Mouse (Mus musculus): Measurements from ENCODE around the gene Cpa2.
A peak's percentile ranks its signal among the peaks of the same experiment; 100 is the strongest.

Gene Cpa2

GRCm38 (mm10) chr6:30576477-30577203 lies 35.3 kb downstream of the Cpa2 start:
- DNase-seq (ENCODE audit: low read depth, low spot score): no peak

GRCm38 (mm10) chr6:30579961-30580840 lies 38.8 kb downstream of the Cpa2 start:
- DNase-seq (ENCODE audit: low read depth, low spot score): no peak

GRCm38 (mm10) chr6:30580841-30581176 lies 39.4 kb downstream of the Cpa2 start:
- no peak for DNase-seq (ENCODE audit: low read depth, low spot score)

- peak; percentile 9 for DNase-seq (ENCODE audit: low read depth, low spot score)
Measured at GRCm38 (mm10) chr6:30586886-30587442, 45.6 kb downstream of the Cpa2 start.

GRCm38 (mm10) chr6:30589819-30590218 lies 48.4 kb downstream of the Cpa2 start:
- DNase-seq (ENCODE audit: low read depth, low spot score): no peak

- DNase-seq (ENCODE audit: low read depth, low spot score): no peak
Measured at GRCm38 (mm10) chr6:30591851-30592404, 50.5 kb downstream of the Cpa2 start.

- DNase-seq (ENCODE audit: low read depth, low spot score): no peak
Measured at GRCm38 (mm10) chr6:30592417-30592974, 51.1 kb downstream of the Cpa2 start.

GRCm38 (mm10) chr6:30594364-30594763 lies 53.0 kb downstream of the Cpa2 start:
- no peak for DNase-seq (ENCODE audit: low read depth, low spot score)

- DNase-seq (ENCODE audit: low read depth, low spot score): no peak
Measured at GRCm38 (mm10) chr6:30596230-30596898, 55.0 kb downstream of the Cpa2 start.

GRCm38 (mm10) chr6:30600033-30600432 lies 58.7 kb downstream of the Cpa2 start:
- DNase-seq (ENCODE audit: low read depth, low spot score): no peak

GRCm38 (mm10) chr6:30600995-30601394 lies 59.6 kb downstream of the Cpa2 start:
- peak; percentile 46 for DNase-seq (ENCODE audit: low read depth, low spot score)

GRCm38 (mm10) chr6:30604342-30604867 lies 63.0 kb downstream of the Cpa2 start:
- no peak for DNase-seq (ENCODE audit: low read depth, low spot score)

- no peak for DNase-seq (ENCODE audit: low read depth, low spot score)
Measured at GRCm38 (mm10) chr6:30605111-30605510, 63.7 kb downstream of the Cpa2 start.

- no peak for DNase-seq (ENCODE audit: low read depth, low spot score)
Measured at GRCm38 (mm10) chr6:30605672-30606071, 64.3 kb downstream of the Cpa2 start.

- no peak for DNase-seq (ENCODE audit: low read depth, low spot score)
Measured at GRCm38 (mm10) chr6:30610710-30611109, 69.3 kb downstream of the Cpa2 start, which contains the start of gene Cpa5. Gene Cpa5 (plus strand): TSS chr6:30611010.

- DNase-seq (ENCODE audit: low read depth, low spot score): no peak
Measured at GRCm38 (mm10) chr6:30611212-30611611, 69.8 kb downstream of the Cpa2 start.
